17 mouse cellular contexts compared by ENCODE assay signal in the genomic region with DNA sequence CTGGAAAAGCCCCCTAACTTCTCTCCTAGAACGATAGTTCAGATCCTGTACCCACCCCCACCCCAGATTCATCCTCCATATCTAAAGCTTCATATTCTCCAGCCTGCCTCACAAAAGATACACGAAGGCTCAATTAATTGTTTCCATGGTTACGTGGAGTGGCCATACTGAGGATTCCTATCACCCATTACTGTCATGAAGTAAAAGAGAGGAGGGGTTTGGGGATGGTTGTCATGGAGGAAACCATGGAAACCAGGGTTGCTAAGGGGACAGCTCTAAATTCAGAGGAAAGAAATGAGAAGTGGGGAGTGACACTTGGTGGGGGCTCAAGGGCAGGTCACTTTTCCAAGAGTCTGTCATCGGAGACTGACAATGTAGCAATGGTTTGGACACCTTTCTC. TPM values are rescaled to one million over a fixed set of nuclear protein-coding genes. Genes with fewer than 3 reads are reported as not detected.
DNase-seq lines count a peak whose midpoint lies in the region; ATAC-seq and TF ChIP-seq lines count a peak whose summit lies in the region.
"Had no signal": no experiment of that assay in that cellular context is flagged by ENCODE, and none has a peak within 500 bp of the region (broad histone marks: within the 10 kb centered on the region; RNA-seq: fewer than 3 reads in every experiment).

No protein-coding gene starts in this region.

- no peaks in the 10 kb centered on the region for H3K9me3 ChIP-seq in forebrain, postnatal 0 days (ENCODE audit: low read length)
- no peaks in the 10 kb centered on the region for H3K9me3 ChIP-seq in midbrain, embryonic 10.5 days (replicated peaks)
- H3K9me3 ChIP-seq in neural tube, embryonic 15.5 days (replicated peaks): no peaks in the 10 kb centered on the region
- H3K9me3 ChIP-seq: heart, embryonic 13.5 days had no signal

- H3K4me3 ChIP-seq in layer of hippocampus, adult 2 months: peak overlapping the region; percentile 34; the same call in 1 of the 2 replicates
- H3K4me3 ChIP-seq in forebrain, postnatal 0 days (ENCODE audit: low read depth, low read length): no peak overlapping the region; the same call in 1 of the 2 replicates
- peak overlapping the region; percentile 32 for H3K4me3 ChIP-seq in midbrain, embryonic 10.5 days
- peak overlapping the region; percentile 20 for H3K4me3 ChIP-seq in neural tube, embryonic 15.5 days (replicated peaks)
- H3K4me3 ChIP-seq: erythroblast, embryonic 14.5 days; heart, embryonic 13.5 days; left cerebral cortex, adult 2 months; myocyte had no signal

- H3K4me1 ChIP-seq in forebrain, postnatal 0 days (ENCODE audit: insufficient read depth): peaks cover 31% of the 10 kb centered on the region
- peaks cover 82% of the 10 kb centered on the region for H3K4me1 ChIP-seq in midbrain, embryonic 10.5 days
- peaks cover 70% of the 10 kb centered on the region for H3K4me1 ChIP-seq in neural tube, embryonic 15.5 days

- 18% methylated on average over 4 of the region's 4 CpGs for WGBS in forebrain, postnatal 0 days
- 42% methylated on average over 4 of the region's 4 CpGs for whole genome bisulfite sequencing in midbrain, embryonic 10.5 days
- WGBS in neural tube, embryonic 15.5 days: 15% methylated on average over 4 of the region's 4 CpGs

- peak overlapping the region; percentile 65; the same call in 1 of the 2 replicates for H3K27ac ChIP-seq in layer of hippocampus, adult 2 months
- no peak overlapping the region; the same call in 1 of the 2 replicates for H3K27ac ChIP-seq in forebrain, postnatal 0 days (ENCODE audit: low read depth, low read length)
- H3K27ac ChIP-seq in midbrain, embryonic 10.5 days (replicated peaks): peak overlapping the region; percentile 70; the same call in 1 of the 2 replicates
- peak overlapping the region; percentile 82 for H3K27ac ChIP-seq in neural tube, embryonic 15.5 days (replicated peaks)
- H3K27ac ChIP-seq: heart, embryonic 13.5 days; left cerebral cortex, adult 2 months had no signal

- H3K4me2 ChIP-seq in forebrain, postnatal 0 days (ENCODE audit: low read depth): peak overlapping the region; percentile 37
- H3K4me2 ChIP-seq in neural tube, embryonic 15.5 days: peak overlapping the region; percentile 59
- H3K4me2 ChIP-seq: heart, embryonic 13.5 days; liver, embryonic 11.5 days had no signal

- H3K9ac ChIP-seq in forebrain, postnatal 0 days: no peak overlapping the region
- H3K9ac ChIP-seq in neural tube, embryonic 15.5 days (replicated peaks): no peak overlapping the region
- H3K9ac ChIP-seq: heart, embryonic 13.5 days had no signal

- no peak for DNase-seq in layer of hippocampus, adult 2 months (ENCODE audit: low spot score in 2 of 2)
- no peak for DNase-seq in layer of hippocampus, postnatal 36 days
- peak; percentile 57 for DNase-seq in forebrain, postnatal 0 days
- peak; percentile 47 for DNase-seq in midbrain, embryonic 10.5 days (ENCODE audit: low spot score)
- no peak for DNase-seq in lung, adult 18-20 months
- no peak for DNase-seq in left cerebral cortex, adult 8-10 months (ENCODE audit: low spot score in 2 of 2)
- DNase-seq: adrenal gland, postnatal 25 days; cerebellum, adult 11-12 months; gastrocnemius, postnatal 14 days; kidney, postnatal 25 days had no signal

- ATAC-seq in forebrain, postnatal 0 days: no peak
- ATAC-seq in neural tube, embryonic 15.5 days (ENCODE audit: low FRiP score): 0 out of 2 replicates have a peak, but pooled peaks have one; percentile 5
- ATAC-seq in erythroid progenitor cell, adult 5-6 weeks (replicated peaks; ENCODE audit: low FRiP score, poor library complexity, severe bottlenecking): no peak

- H3K36me3 ChIP-seq in forebrain, postnatal 0 days (ENCODE audit: insufficient read depth): peaks cover 8% of the 10 kb centered on the region
- H3K36me3 ChIP-seq in midbrain, embryonic 10.5 days: peaks cover 12% of the 10 kb centered on the region
- no peaks in the 10 kb centered on the region for H3K36me3 ChIP-seq in neural tube, embryonic 15.5 days
- H3K36me3 ChIP-seq: heart, embryonic 13.5 days had no signal

- no peak for TF ChIP-seq CTCF in layer of hippocampus, adult 2 months (conservative IDR thresholded peaks at IDR 0.05)
- TF ChIP-seq CTCF in forebrain, postnatal 0 days (IDR thresholded peaks at IDR 0.05; ENCODE audit: low read depth): no peak

- H3K27me3 ChIP-seq in forebrain, postnatal 0 days (ENCODE audit: insufficient read depth, low read length): no peaks in the 10 kb centered on the region
- H3K27me3 ChIP-seq in midbrain, embryonic 10.5 days (ENCODE audit: low read depth, poor library complexity, severe bottlenecking): peaks cover 59% of the 10 kb centered on the region
- no peaks in the 10 kb centered on the region for H3K27me3 ChIP-seq in neural tube, embryonic 15.5 days (replicated peaks)

RNA-seq across cellular contexts. Expression of a gene that starts 9.2 kb away (rescaled TPM):
- 10 to 100 TPM; 20.8 to 23.7 TPM for total RNA-seq in layer of hippocampus, adult 2 months (2021)
- 10 to 100 TPM; 20.2 to 23.1 TPM for total RNA-seq in layer of hippocampus, postnatal 36 days (2021)
- 40.5 and 43.1 TPM in 2 replicates for total RNA-seq in forebrain, postnatal 0 days (2014; rRNA removed)
- 57.7 and 58.9 TPM in 2 replicates for polyA plus RNA-seq in forebrain, postnatal 0 days (2015; fragmentation: Nextera tagmentation; extraction: Ambion mirVana)
- 72.2 and 76.5 TPM in 2 replicates for polyA plus RNA-seq in midbrain, embryonic 10.5 days (2016; fragmentation: Nextera tagmentation; extraction: Ambion mirVana)
- 55.7 and 58.6 TPM in 2 replicates for polyA plus RNA-seq in neural tube, embryonic 15.5 days (2015; fragmentation: Nextera tagmentation; extraction: Ambion mirVana)
- total RNA-seq in left cerebral cortex, adult 8-10 months (2022): 10 to 100 TPM; 20.1 to 24.7 (median 21.9) TPM
- 5.9 and 6.5 TPM in 2 replicates for total RNA-seq in erythroid progenitor cell, adult 5-6 weeks (2015; ENCODE audit: low replicate concordance)
- total RNA-seq in erythroid progenitor cell, adult 5-6 weeks (2017; ENCODE audit: low replicate concordance): 5.1 and 9.4 TPM in 2 replicates

RNA-seq across cellular contexts. Expression of a gene that starts 26.7 kb away (rescaled TPM):
- total RNA-seq in layer of hippocampus, adult 2 months (2021): under 1 TPM; 0.34 to 0.49 TPM
- total RNA-seq in layer of hippocampus, postnatal 36 days (2021): 1 to 10 TPM in 1 of 2 experiments, under 1 TPM in 1; 0.60 to 1.1 TPM
- total RNA-seq in forebrain, postnatal 0 days (2014; rRNA removed): 0.38 and 2.2 TPM in 2 replicates
- polyA plus RNA-seq in forebrain, postnatal 0 days (2015; fragmentation: Nextera tagmentation; extraction: Ambion mirVana): 0.87 and 1.6 TPM in 2 replicates
- 0.39 and 0.75 TPM in 2 replicates for polyA plus RNA-seq in midbrain, embryonic 10.5 days (2016; fragmentation: Nextera tagmentation; extraction: Ambion mirVana)
- polyA plus RNA-seq in neural tube, embryonic 15.5 days (2015; fragmentation: Nextera tagmentation; extraction: Ambion mirVana): 1.3 and 10.5 TPM in 2 replicates
- 1 to 10 TPM in 2 of 4 experiments, under 1 TPM in 1, not detected in 1; 0.57 to 1.5 (median 1.1) TPM for total RNA-seq in left cerebral cortex, adult 8-10 months (2022)
- 649 and 766 TPM in 2 replicates for total RNA-seq in erythroid progenitor cell, adult 5-6 weeks (2015; ENCODE audit: low replicate concordance)
- total RNA-seq in erythroid progenitor cell, adult 5-6 weeks (2017; ENCODE audit: low replicate concordance): 322 and 333 TPM in 2 replicates

RNA-seq across cellular contexts. Expression of a gene that starts 39.4 kb away (rescaled TPM):
- total RNA-seq in layer of hippocampus, adult 2 months (2021): 1 to 10 TPM; 6.5 to 6.6 TPM
- total RNA-seq in layer of hippocampus, postnatal 36 days (2021): 1 to 10 TPM; 7.0 to 7.6 TPM
- 9.8 and 11.9 TPM in 2 replicates for total RNA-seq in forebrain, postnatal 0 days (2014; rRNA removed)
- 6.2 and 7.0 TPM in 2 replicates for polyA plus RNA-seq in forebrain, postnatal 0 days (2015; fragmentation: Nextera tagmentation; extraction: Ambion mirVana)
- polyA plus RNA-seq in midbrain, embryonic 10.5 days (2016; fragmentation: Nextera tagmentation; extraction: Ambion mirVana): 23.4 and 24.4 TPM in 2 replicates
- polyA plus RNA-seq in neural tube, embryonic 15.5 days (2015; fragmentation: Nextera tagmentation; extraction: Ambion mirVana): 12.6 and 13.5 TPM in 2 replicates
- total RNA-seq in left cerebral cortex, adult 8-10 months (2022): 1 to 10 TPM; 6.3 to 7.1 (median 6.4) TPM
- total RNA-seq in erythroid progenitor cell, adult 5-6 weeks (2015; ENCODE audit: low replicate concordance): 8.0 and 8.6 TPM in 2 replicates
- 3.1 and 3.7 TPM in 2 replicates for total RNA-seq in erythroid progenitor cell, adult 5-6 weeks (2017; ENCODE audit: low replicate concordance)

Comparison
In these comparisons a context has a peak if more than half of its experiments do, and no peak if none do; other contexts are left out.
1. DNase-seq: peak in forebrain, postnatal 0 days (single experiment) and midbrain, embryonic 10.5 days (single experiment); none in layer of hippocampus, adult 2 months (0 of 2), layer of hippocampus, postnatal 36 days (0 of 2), lung, adult 18-20 months (0 of 2) and left cerebral cortex, adult 8-10 months (0 of 2).
2. RNA of a gene that starts 26.7 kb away (total RNA-seq): 322 to 766 TPM in erythroid progenitor cell, adult 5-6 weeks; 0.57 to 1.5 TPM in left cerebral cortex, adult 8-10 months, 0.60 to 1.1 TPM in layer of hippocampus, postnatal 36 days, 0.34 to 0.49 TPM in layer of hippocampus, adult 2 months and 0.38 to 2.2 TPM in forebrain, postnatal 0 days; every median in the first group is over 100 times any median in the second.